Mouse (Mus musculus): ENCODE data around the gene 1700023F06Rik. TPM values are rescaled to one million over a fixed set of nuclear protein-coding genes. Genes with fewer than 3 reads are reported as not detected.

The 1700023F06Rik gene
- polyA plus RNA-seq, 1 experiment from 2014 or later, result 0.27 TPM

- Histone ChIP-seq H3K27ac (no peak overlapping the region), H3K4me1 (replicated peaks) (peaks cover 13% of the 10 kb centered on the region), H3K4me3 (no peak overlapping the region), H3K27me3 (ENCODE audit: insufficient read depth, poor library complexity, severe bottlenecking) (peaks cover 37% of the 10 kb centered on the region), H3K36me3 (peaks cover 41% of the 10 kb centered on the region), H3K9me3 (no peaks in the 10 kb centered on the region)
- WGBS, result 91% methylated on average over 5 of the region's 5 CpGs
- no peak for DNase-seq (ENCODE audit: low spot score)
Measured at GRCm38 (mm10) chr11:103219259-103219658, 10.9 kb upstream of the 1700023F06Rik start.

GRCm38 (mm10) chr11:103218517-103218901 lies 10.2 kb upstream of the 1700023F06Rik start:
- H3K4me1 ChIP-seq (replicated peaks), result peaks cover 12% of the 10 kb centered on the region
- 28% methylated on average over 6 of the region's 6 CpGs for WGBS
- H3K9me3 ChIP-seq, result peaks cover 3% of the 10 kb centered on the region
- H3K4me3 ChIP-seq, result peak overlapping the region; percentile 65
- H3K27ac ChIP-seq, result peak overlapping the region; percentile 83
- DNase-seq (ENCODE audit: low spot score), result no peak
- H3K36me3 ChIP-seq, result peaks cover 34% of the 10 kb centered on the region
- peaks cover 37% of the 10 kb centered on the region for H3K27me3 ChIP-seq (ENCODE audit: insufficient read depth, poor library complexity, severe bottlenecking)

GRCm38 (mm10) chr11:103217790-103218516 lies 9.6 kb upstream of the 1700023F06Rik start, which contains the start of gene Spata32:
Spata32 (minus strand) TSS chr11:103218432.
- peak; percentile 57 for DNase-seq (ENCODE audit: low spot score)
- WGBS, result 2% methylated on average over 45 of the region's 45 CpGs
- H3K4me1 ChIP-seq (replicated peaks), result peaks cover 12% of the 10 kb centered on the region
- H3K27ac ChIP-seq, result peak within 1 kb of the TSS; percentile 83
- H3K27me3 ChIP-seq (ENCODE audit: insufficient read depth, poor library complexity, severe bottlenecking), result peaks cover 37% of the 10 kb centered on the region
- peaks cover 6% of the 10 kb centered on the region for H3K9me3 ChIP-seq
- H3K36me3 ChIP-seq, result peaks cover 28% of the 10 kb centered on the region
- peak within 1 kb of the TSS; percentile 65 for H3K4me3 ChIP-seq

- H3K27me3 ChIP-seq (ENCODE audit: insufficient read depth, poor library complexity, severe bottlenecking), result peaks cover 37% of the 10 kb centered on the region
- peaks cover 6% of the 10 kb centered on the region for H3K9me3 ChIP-seq
- no peak overlapping the region for H3K27ac ChIP-seq
- no peak overlapping the region for H3K4me3 ChIP-seq
- whole genome bisulfite sequencing, result 85% methylated on average over 1 of the region's 1 CpGs
- peaks cover 12% of the 10 kb centered on the region for H3K36me3 ChIP-seq
- peaks cover 18% of the 10 kb centered on the region for H3K4me1 ChIP-seq (replicated peaks)
- no peak for DNase-seq (ENCODE audit: low spot score)
Measured at GRCm38 (mm10) chr11:103215355-103215754, 7.0 kb upstream of the 1700023F06Rik start.

- Histone ChIP-seq H3K9me3 (peaks cover 6% of the 10 kb centered on the region), H3K4me1 (replicated peaks) (peaks cover 18% of the 10 kb centered on the region), H3K27ac (no peak overlapping the region), H3K27me3 (ENCODE audit: insufficient read depth, poor library complexity, severe bottlenecking) (peaks cover 21% of the 10 kb centered on the region), H3K36me3 (no peaks in the 10 kb centered on the region), H3K4me3 (no peak overlapping the region)
- no peak for DNase-seq (ENCODE audit: low spot score)
- 87% methylated on average over 5 of the region's 5 CpGs for WGBS
Measured at GRCm38 (mm10) chr11:103213712-103214111, 5.4 kb upstream of the 1700023F06Rik start.

GRCm38 (mm10) chr11:103210291-103210690 lies 1.9 kb upstream of the 1700023F06Rik start:
- Histone ChIP-seq H3K4me3 (no peak overlapping the region), H3K36me3 (no peaks in the 10 kb centered on the region), H3K4me1 (replicated peaks) (0 out of 2 replicates have a peak, but pooled peaks cover 6% of the 10 kb centered on the region), H3K27me3 (ENCODE audit: insufficient read depth, poor library complexity, severe bottlenecking) (no peaks in the 10 kb centered on the region), H3K9me3 (peaks cover 6% of the 10 kb centered on the region), H3K27ac (no peak overlapping the region)
- DNase-seq (ENCODE audit: low spot score), result no peak
- 77% methylated on average over 8 of the region's 8 CpGs for WGBS

GRCm38 (mm10) chr11:103206203-103206602 lies 2.2 kb downstream of the 1700023F06Rik start:
- WGBS, result 90% methylated on average over 6 of the region's 6 CpGs
- no peak overlapping the region for H3K27ac ChIP-seq

GRCm38 (mm10) chr11:103202376-103202775 lies 6.0 kb downstream of the 1700023F06Rik start:
- H3K27ac ChIP-seq, result no peak overlapping the region
- peaks cover 52% of the 10 kb centered on the region for H3K27me3 ChIP-seq (ENCODE audit: insufficient read depth, poor library complexity, severe bottlenecking)
- DNase-seq (ENCODE audit: low spot score), result no peak
- H3K9me3 ChIP-seq, result no peaks in the 10 kb centered on the region
- no peaks in the 10 kb centered on the region for H3K36me3 ChIP-seq
- H3K4me1 ChIP-seq (replicated peaks), result peaks cover 19% of the 10 kb centered on the region
- H3K4me3 ChIP-seq, result no peak overlapping the region

More at GRCm38 (mm10) chr11:103206203-103206602, 2.2 kb downstream of the 1700023F06Rik start:
- Histone ChIP-seq H3K4me3 (no peak overlapping the region), H3K36me3 (no peaks in the 10 kb centered on the region), H3K9me3 (no peaks in the 10 kb centered on the region), H3K4me1 (replicated peaks) (0 out of 2 replicates have a peak, but pooled peaks cover 6% of the 10 kb centered on the region), H3K27me3 (ENCODE audit: insufficient read depth, poor library complexity, severe bottlenecking) (peaks cover 13% of the 10 kb centered on the region)
- DNase-seq (ENCODE audit: low spot score), result no peak

- Histone ChIP-seq H3K4me3 (no peak overlapping the region), H3K9me3 (no peaks in the 10 kb centered on the region), H3K36me3 (no peaks in the 10 kb centered on the region), H3K27ac (no peak overlapping the region), H3K4me1 (replicated peaks) (peaks cover 19% of the 10 kb centered on the region), H3K27me3 (ENCODE audit: insufficient read depth, poor library complexity, severe bottlenecking) (peaks cover 59% of the 10 kb centered on the region)
- WGBS, result 34% methylated on average over 6 of the region's 6 CpGs
- DNase-seq (ENCODE audit: low spot score), result no peak
Measured at GRCm38 (mm10) chr11:103201664-103202063, 6.7 kb downstream of the 1700023F06Rik start.

- Histone ChIP-seq H3K4me3 (peak overlapping the region; percentile 58), H3K27ac (peak overlapping the region; percentile 70; the same call in 1 of the 2 replicates), H3K27me3 (ENCODE audit: insufficient read depth, poor library complexity, severe bottlenecking) (peaks cover 84% of the 10 kb centered on the region), H3K9me3 (no peaks in the 10 kb centered on the region), H3K36me3 (no peaks in the 10 kb centered on the region), H3K4me1 (replicated peaks) (peaks cover 19% of the 10 kb centered on the region)
- DNase-seq (ENCODE audit: low spot score), result no peak
- under 1% methylated on average over 59 of the region's 59 CpGs for WGBS
Measured at GRCm38 (mm10) chr11:103198911-103199803, 9.2 kb downstream of the 1700023F06Rik start.

GRCm38 (mm10) chr11:103198339-103198738 lies 10.0 kb downstream of the 1700023F06Rik start:
- peaks cover 92% of the 10 kb centered on the region for H3K27me3 ChIP-seq (ENCODE audit: insufficient read depth, poor library complexity, severe bottlenecking)
- H3K4me1 ChIP-seq (replicated peaks), result peaks cover 25% of the 10 kb centered on the region
- H3K36me3 ChIP-seq, result no peaks in the 10 kb centered on the region
- DNase-seq (ENCODE audit: low spot score), result no peak
- no peak overlapping the region for H3K27ac ChIP-seq
- 5% methylated on average over 16 of the region's 16 CpGs for WGBS
- peak overlapping the region; percentile 58; the same call in 1 of the 2 replicates for H3K4me3 ChIP-seq
- no peaks in the 10 kb centered on the region for H3K9me3 ChIP-seq

- DNase-seq (ENCODE audit: low spot score), result no peak
- Histone ChIP-seq H3K27ac (no peak overlapping the region), H3K27me3 (ENCODE audit: insufficient read depth, poor library complexity, severe bottlenecking) (peaks cover 100% of the 10 kb centered on the region), H3K4me3 (no peak overlapping the region), H3K9me3 (no peaks in the 10 kb centered on the region), H3K36me3 (no peaks in the 10 kb centered on the region), H3K4me1 (replicated peaks) (peaks cover 35% of the 10 kb centered on the region)
- WGBS, result 85% methylated on average over 4 of the region's 4 CpGs
Measured at GRCm38 (mm10) chr11:103197340-103197739, 11.0 kb downstream of the 1700023F06Rik start.

- peaks cover 38% of the 10 kb centered on the region for H3K4me1 ChIP-seq (replicated peaks)
- 92% methylated on average over 5 of the region's 5 CpGs for WGBS
- peaks cover 100% of the 10 kb centered on the region for H3K27me3 ChIP-seq (ENCODE audit: insufficient read depth, poor library complexity, severe bottlenecking)
- H3K9me3 ChIP-seq, result no peaks in the 10 kb centered on the region
- no peaks in the 10 kb centered on the region for H3K36me3 ChIP-seq
- H3K27ac ChIP-seq, result no peak overlapping the region
- no peak overlapping the region for H3K4me3 ChIP-seq
- no peak for DNase-seq (ENCODE audit: low spot score)
Measured at GRCm38 (mm10) chr11:103195656-103196055, 12.7 kb downstream of the 1700023F06Rik start.

Measured in hindbrain, embryonic 10.5 days (tissue).